Mouse (Mus musculus): ENCODE data around the gene Astn1. TPM values are rescaled to one million over a fixed set of nuclear protein-coding genes. Genes with fewer than 3 reads are reported as not detected.

Astn1 gene
- polyA plus RNA-seq, 1 experiment from 2014 or later = 8.5 TPM

DNA sequence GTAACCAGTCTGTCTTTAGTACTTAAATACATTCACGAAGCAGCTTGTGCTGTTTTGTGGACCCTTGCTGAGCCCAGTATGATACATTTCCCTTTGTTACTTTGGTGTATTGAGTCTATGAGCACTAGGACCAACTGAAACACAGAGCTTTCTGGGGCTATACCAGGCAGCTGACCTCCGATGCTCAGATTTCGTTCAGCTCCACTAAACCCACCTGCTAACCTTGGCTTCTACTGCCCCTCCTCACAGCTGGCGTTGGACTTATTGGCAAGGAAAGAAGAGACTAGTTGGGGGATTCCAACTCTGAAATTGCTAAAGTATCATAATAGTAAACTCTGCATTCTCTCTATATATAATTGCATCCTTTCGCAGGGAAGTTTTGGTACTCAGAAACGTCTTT is 118.2 kb downstream of the Astn1 start:
- Histone ChIP-seq H3K9ac (replicated peaks; ENCODE audit: low read length) (no peak overlapping the region), H3K36me3 (replicated peaks; ENCODE audit: control insufficient read depth, insufficient read depth, low read depth, low read length) (no peaks in the 10 kb centered on the region), H3K4me1 (ENCODE audit: control insufficient read depth, insufficient read depth, low read length) (no peaks in the 10 kb centered on the region), H3K4me3 (ENCODE audit: low read depth, low read length) (no peak overlapping the region), H3K4me2 (ENCODE audit: low read depth, low read length) (no peak overlapping the region), H3K27me3 (ENCODE audit: control insufficient read depth, insufficient read depth, low read length) (no peaks in the 10 kb centered on the region), H3K9me3 (replicated peaks; ENCODE audit: control insufficient read depth, low read length) (no peaks in the 10 kb centered on the region), H3K27ac (replicated peaks; ENCODE audit: low read depth, low read length) (no peak overlapping the region)
- 81% methylated on average over 6 of the region's 6 CpGs for WGBS
- ATAC-seq (replicated peaks; ENCODE audit: insufficient number of reproducible peaks, low FRiP score, low TSS enrichment, low read depth) (no peak), DNase-seq (ENCODE audit: low spot score) (no peak)

GRCm38 (mm10) chr1:158483733-158484132 is 121.7 kb downstream of the Astn1 start:
- WGBS = 87% methylated on average over 2 of the region's 2 CpGs
- Histone ChIP-seq H3K27ac (replicated peaks; ENCODE audit: low read depth, low read length) (no peak overlapping the region), H3K4me1 (ENCODE audit: control insufficient read depth, insufficient read depth, low read length) (no peaks in the 10 kb centered on the region), H3K4me3 (ENCODE audit: low read depth, low read length) (no peak overlapping the region), H3K36me3 (replicated peaks; ENCODE audit: control insufficient read depth, insufficient read depth, low read depth, low read length) (no peaks in the 10 kb centered on the region), H3K27me3 (ENCODE audit: control insufficient read depth, insufficient read depth, low read length) (no peaks in the 10 kb centered on the region), H3K9me3 (replicated peaks; ENCODE audit: control insufficient read depth, low read length) (no peaks in the 10 kb centered on the region), H3K4me2 (ENCODE audit: low read depth, low read length) (no peak overlapping the region), H3K9ac (replicated peaks; ENCODE audit: low read length) (no peak overlapping the region)
- ATAC-seq (replicated peaks; ENCODE audit: insufficient number of reproducible peaks, low FRiP score, low TSS enrichment, low read depth) (no peak), DNase-seq (ENCODE audit: low spot score) (no peak)

DNA sequence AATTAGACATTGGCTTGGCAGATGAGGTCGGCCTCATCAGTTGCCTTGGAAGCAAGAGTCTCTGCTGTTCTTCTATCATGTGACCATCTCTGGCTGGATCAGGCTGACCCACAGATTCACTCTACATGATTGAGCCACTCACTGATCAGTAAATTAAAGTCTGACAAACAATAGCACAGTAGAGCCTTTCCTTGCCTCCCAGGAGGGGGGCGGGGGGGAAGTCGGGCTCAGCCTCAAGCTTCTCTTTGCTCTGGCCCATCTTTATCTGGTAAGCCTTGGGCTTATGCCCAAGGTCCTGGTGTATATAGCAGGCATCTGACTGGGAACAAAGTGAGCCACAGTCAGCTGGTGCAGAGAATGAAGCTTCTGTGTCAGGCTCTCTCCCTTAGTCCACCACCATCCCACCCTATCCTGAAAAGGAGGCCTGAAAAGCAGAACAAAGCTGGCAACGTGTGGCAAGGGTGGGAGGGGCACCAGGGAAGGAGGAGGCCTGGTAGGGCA is 127.5 kb downstream of the Astn1 start:
- Histone ChIP-seq H3K4me1 (ENCODE audit: control insufficient read depth, insufficient read depth, low read length) (no peaks in the 10 kb centered on the region), H3K27ac (replicated peaks; ENCODE audit: low read depth, low read length) (no peak overlapping the region), H3K4me2 (ENCODE audit: low read depth, low read length) (no peak overlapping the region), H3K27me3 (ENCODE audit: control insufficient read depth, insufficient read depth, low read length) (no peaks in the 10 kb centered on the region), H3K9me3 (replicated peaks; ENCODE audit: control insufficient read depth, low read length) (no peaks in the 10 kb centered on the region), H3K4me3 (ENCODE audit: low read depth, low read length) (no peak overlapping the region), H3K36me3 (replicated peaks; ENCODE audit: control insufficient read depth, insufficient read depth, low read depth, low read length) (no peaks in the 10 kb centered on the region), H3K9ac (replicated peaks; ENCODE audit: low read length) (no peak overlapping the region)
- DNase-seq (ENCODE audit: low spot score) = no peak
- WGBS = 32% methylated on average over 4 of the region's 4 CpGs
- ATAC-seq (replicated peaks; ENCODE audit: insufficient number of reproducible peaks, low FRiP score, low TSS enrichment, low read depth) = peak; percentile 56; the same call in 1 of the 2 replicates

- H3K9me3 ChIP-seq (replicated peaks; ENCODE audit: control insufficient read depth, low read length) = no peaks in the 10 kb centered on the region
- no peak for DNase-seq (ENCODE audit: low spot score)
- H3K4me3 ChIP-seq (ENCODE audit: low read depth, low read length) = no peak overlapping the region
- H3K4me2 ChIP-seq (ENCODE audit: low read depth, low read length) = no peak overlapping the region
- no peaks in the 10 kb centered on the region for H3K4me1 ChIP-seq (ENCODE audit: control insufficient read depth, insufficient read depth, low read length)
- WGBS = 56% methylated on average over 1 of the region's 1 CpGs
- H3K36me3 ChIP-seq (replicated peaks; ENCODE audit: control insufficient read depth, insufficient read depth, low read depth, low read length) = no peaks in the 10 kb centered on the region
- no peak overlapping the region for H3K27ac ChIP-seq (replicated peaks; ENCODE audit: low read depth, low read length)
- H3K27me3 ChIP-seq (ENCODE audit: control insufficient read depth, insufficient read depth, low read length) = no peaks in the 10 kb centered on the region
- ATAC-seq (replicated peaks; ENCODE audit: insufficient number of reproducible peaks, low FRiP score, low TSS enrichment, low read depth) = no peak
- H3K9ac ChIP-seq (replicated peaks; ENCODE audit: low read length) = no peak overlapping the region
These were observed 128.1 kb downstream of the Astn1 start for GRCm38 (mm10) chr1:158490175-158490574.

DNA sequence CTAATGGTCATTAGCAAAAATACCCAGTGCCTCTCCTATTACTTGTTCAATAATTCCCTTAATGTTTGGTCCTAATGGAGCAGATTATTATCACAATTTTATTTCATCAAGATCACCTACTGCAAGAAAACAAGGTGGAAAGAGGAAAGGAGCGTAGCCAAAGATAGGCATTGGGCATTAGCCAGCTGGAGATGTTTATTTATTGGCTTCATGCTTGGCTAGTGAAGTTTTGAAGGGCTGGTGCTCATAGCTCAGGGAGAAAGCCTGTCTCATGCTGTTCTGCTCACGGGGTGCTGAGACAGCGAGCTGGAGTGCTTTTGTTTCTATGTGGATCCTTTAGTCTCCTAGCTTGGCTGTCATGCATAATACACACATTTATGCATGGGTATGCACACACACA is 131.2 kb downstream of the Astn1 start:
- H3K9ac ChIP-seq (replicated peaks; ENCODE audit: low read length) = no peak overlapping the region
- H3K4me1 ChIP-seq (ENCODE audit: control insufficient read depth, insufficient read depth, low read length) = no peaks in the 10 kb centered on the region
- no peaks in the 10 kb centered on the region for H3K27me3 ChIP-seq (ENCODE audit: control insufficient read depth, insufficient read depth, low read length)
- no peak overlapping the region for H3K4me3 ChIP-seq (ENCODE audit: low read depth, low read length)
- no peak for ATAC-seq (replicated peaks; ENCODE audit: insufficient number of reproducible peaks, low FRiP score, low TSS enrichment, low read depth)
- no peaks in the 10 kb centered on the region for H3K9me3 ChIP-seq (replicated peaks; ENCODE audit: control insufficient read depth, low read length)
- H3K36me3 ChIP-seq (replicated peaks; ENCODE audit: control insufficient read depth, insufficient read depth, low read depth, low read length) = no peaks in the 10 kb centered on the region
- no peak overlapping the region for H3K4me2 ChIP-seq (ENCODE audit: low read depth, low read length)
- 55% methylated on average over 3 of the region's 3 CpGs for WGBS
- no peak overlapping the region for H3K27ac ChIP-seq (replicated peaks; ENCODE audit: low read depth, low read length)
- DNase-seq (ENCODE audit: low spot score) = no peak

DNA sequence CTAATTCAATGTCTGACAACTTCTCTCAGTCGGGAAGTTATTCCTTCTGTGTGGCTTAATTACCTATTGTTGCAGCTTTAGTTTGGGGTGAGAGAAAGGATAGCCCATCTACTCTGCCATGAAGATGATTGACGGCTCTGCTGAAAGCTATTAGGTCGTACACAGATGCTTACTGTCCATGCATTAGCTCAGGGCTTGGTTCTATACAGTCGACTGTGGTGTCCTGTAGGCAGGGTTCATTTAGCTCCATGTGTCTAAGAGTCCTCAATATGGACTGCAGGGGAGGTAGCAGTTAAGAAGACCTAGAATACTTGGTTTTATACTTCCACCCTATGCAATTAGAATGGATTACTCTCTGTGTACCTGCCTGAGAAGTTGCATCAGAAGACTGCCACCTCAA is 138.1 kb downstream of the Astn1 start:
- H3K36me3 ChIP-seq (replicated peaks; ENCODE audit: control insufficient read depth, insufficient read depth, low read depth, low read length) = no peaks in the 10 kb centered on the region
- no peak overlapping the region for H3K4me3 ChIP-seq (ENCODE audit: low read depth, low read length)
- no peaks in the 10 kb centered on the region for H3K27me3 ChIP-seq (ENCODE audit: control insufficient read depth, insufficient read depth, low read length)
- no peak overlapping the region for H3K27ac ChIP-seq (replicated peaks; ENCODE audit: low read depth, low read length)
- no peaks in the 10 kb centered on the region for H3K4me1 ChIP-seq (ENCODE audit: control insufficient read depth, insufficient read depth, low read length)
- 53% methylated on average over 4 of the region's 4 CpGs for WGBS
- DNase-seq (ENCODE audit: low spot score) (no peak), ATAC-seq (replicated peaks; ENCODE audit: insufficient number of reproducible peaks, low FRiP score, low TSS enrichment, low read depth) (no peak)
- no peaks in the 10 kb centered on the region for H3K9me3 ChIP-seq (replicated peaks; ENCODE audit: control insufficient read depth, low read length)
- no peak overlapping the region for H3K9ac ChIP-seq (replicated peaks; ENCODE audit: low read length)
- H3K4me2 ChIP-seq (ENCODE audit: low read depth, low read length) = no peak overlapping the region

DNA sequence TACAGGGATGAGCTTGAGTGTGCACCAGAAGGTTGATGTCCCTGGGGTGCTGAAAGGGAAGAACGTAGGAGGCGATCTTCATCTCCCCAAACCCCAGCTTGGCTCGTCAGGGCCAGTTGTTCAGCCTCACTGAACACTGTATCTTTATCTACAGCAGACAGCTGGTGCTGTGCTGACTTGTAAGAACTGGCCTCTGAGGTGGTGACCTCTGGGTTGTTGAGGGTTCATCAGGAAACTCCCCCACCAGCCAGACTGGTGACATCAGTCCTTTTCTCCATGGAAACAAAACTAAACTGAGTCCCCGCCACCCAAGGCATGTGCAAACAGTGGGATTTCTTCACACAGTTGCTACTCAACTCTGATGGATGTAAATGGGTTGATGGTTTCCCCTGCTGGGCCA is 138.9 kb downstream of the Astn1 start:
- Histone ChIP-seq H3K36me3 (replicated peaks; ENCODE audit: control insufficient read depth, insufficient read depth, low read depth, low read length) (no peaks in the 10 kb centered on the region), H3K9me3 (replicated peaks; ENCODE audit: control insufficient read depth, low read length) (no peaks in the 10 kb centered on the region), H3K4me3 (ENCODE audit: low read depth, low read length) (no peak overlapping the region), H3K4me2 (ENCODE audit: low read depth, low read length) (no peak overlapping the region), H3K27me3 (ENCODE audit: control insufficient read depth, insufficient read depth, low read length) (no peaks in the 10 kb centered on the region), H3K4me1 (ENCODE audit: control insufficient read depth, insufficient read depth, low read length) (no peaks in the 10 kb centered on the region), H3K27ac (replicated peaks; ENCODE audit: low read depth, low read length) (no peak overlapping the region), H3K9ac (replicated peaks; ENCODE audit: low read length) (no peak overlapping the region)
- 0 out of 2 replicates have a peak, but pooled peaks have one; percentile 65 for ATAC-seq (replicated peaks; ENCODE audit: insufficient number of reproducible peaks, low FRiP score, low TSS enrichment, low read depth)
- DNase-seq (ENCODE audit: low spot score) = no peak
- WGBS = 51% methylated on average over 4 of the region's 4 CpGs

- H3K4me2 ChIP-seq (ENCODE audit: low read depth, low read length) = no peak overlapping the region
- no peak for DNase-seq (ENCODE audit: low spot score)
- H3K4me1 ChIP-seq (ENCODE audit: control insufficient read depth, insufficient read depth, low read length) = no peaks in the 10 kb centered on the region
- H3K36me3 ChIP-seq (replicated peaks; ENCODE audit: control insufficient read depth, insufficient read depth, low read depth, low read length) = no peaks in the 10 kb centered on the region
- no peaks in the 10 kb centered on the region for H3K27me3 ChIP-seq (ENCODE audit: control insufficient read depth, insufficient read depth, low read length)
- no peaks in the 10 kb centered on the region for H3K9me3 ChIP-seq (replicated peaks; ENCODE audit: control insufficient read depth, low read length)
- no peak overlapping the region for H3K27ac ChIP-seq (replicated peaks; ENCODE audit: low read depth, low read length)
- WGBS = 74% methylated on average over 3 of the region's 3 CpGs
- no peak for ATAC-seq (replicated peaks; ENCODE audit: insufficient number of reproducible peaks, low FRiP score, low TSS enrichment, low read depth)
- no peak overlapping the region for H3K4me3 ChIP-seq (ENCODE audit: low read depth, low read length)
- no peak overlapping the region for H3K9ac ChIP-seq (replicated peaks; ENCODE audit: low read length)
These were observed 145.5 kb downstream of the Astn1 start for GRCm38 (mm10) chr1:158507610-158508009.

Measured in embryonic facial prominence, embryonic 11.5 days (tissue).